Comparison of ENCODE assay signal across 22 mouse cellular contexts in the genomic region with DNA sequence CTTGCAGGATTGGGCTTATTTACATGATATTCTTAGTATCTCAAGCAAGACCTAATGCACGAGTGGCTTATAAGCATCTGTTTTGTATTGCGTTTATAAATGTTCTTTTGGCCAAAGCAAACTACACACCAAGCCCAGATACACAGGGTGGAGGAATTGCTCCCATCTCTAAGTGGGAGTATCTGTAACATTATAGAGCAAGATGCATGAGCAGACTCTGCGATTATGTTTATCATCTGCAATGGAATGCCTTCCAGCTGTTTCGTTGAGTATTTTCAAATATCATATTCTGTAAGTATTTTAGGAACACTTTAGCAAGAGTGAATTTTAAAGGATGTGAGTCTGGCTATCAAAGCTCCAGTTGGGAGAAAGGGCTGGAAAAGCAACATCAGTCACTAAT. TPM values are rescaled to one million over a fixed set of nuclear protein-coding genes. Genes with fewer than 3 reads are reported as not detected.
A peak's percentile ranks its signal among the peaks of the same experiment; 100 is the strongest.
DNase-seq lines count a peak whose midpoint lies in the region; ATAC-seq and TF ChIP-seq lines count a peak whose summit lies in the region.
"Had no signal": no experiment of that assay in that cellular context is flagged by ENCODE, and none has a peak within 500 bp of the region (broad histone marks: within the 10 kb centered on the region; RNA-seq: fewer than 3 reads in every experiment).

No protein-coding gene starts in this region.

- ATAC-seq in limb, embryonic 14.5 days (ENCODE audit: low FRiP score, low read depth): no peak
- ATAC-seq in lung, embryonic 15.5 days (ENCODE audit: borderline replicate concordance, extremely low read depth, low FRiP score, low TSS enrichment): peak; percentile 74; the same call in 1 of the 2 replicates
- peak; percentile 65 for ATAC-seq in lung, postnatal 0 days
- ATAC-seq: forebrain, embryonic 14.5 days; forebrain, embryonic 16.5 days had no signal

- TF ChIP-seq CTCF in lung, postnatal 0 days (IDR thresholded peaks at IDR 0.05): no peak

- no peak overlapping the region for H3K9ac ChIP-seq in limb, embryonic 14.5 days (ENCODE audit: low read depth, low read length, severe bottlenecking)
- H3K9ac ChIP-seq in lung, embryonic 15.5 days: no peak overlapping the region
- H3K9ac ChIP-seq in lung, postnatal 0 days (replicated peaks; ENCODE audit: low read depth): no peak overlapping the region
- H3K9ac ChIP-seq: embryonic facial prominence, embryonic 12.5 days; embryonic facial prominence, embryonic 15.5 days; forebrain, embryonic 12.5 days had no signal

- no peaks in the 10 kb centered on the region for H3K36me3 ChIP-seq in limb, embryonic 14.5 days (ENCODE audit: control insufficient read depth, insufficient read depth, low read length)
- H3K36me3 ChIP-seq in limb, embryonic 10.5 days: no peaks in the 10 kb centered on the region
- no peaks in the 10 kb centered on the region for H3K36me3 ChIP-seq in lung, embryonic 15.5 days
- no peaks in the 10 kb centered on the region for H3K36me3 ChIP-seq in lung, postnatal 0 days (ENCODE audit: insufficient read depth, low read length)
- H3K36me3 ChIP-seq: embryonic facial prominence, embryonic 12.5 days; embryonic facial prominence, embryonic 15.5 days; forebrain, embryonic 10.5 days; forebrain, embryonic 12.5 days had no signal

- H3K27ac ChIP-seq in limb, embryonic 14.5 days (replicated peaks; ENCODE audit: low read depth, low read length): no peak overlapping the region
- no peak overlapping the region for H3K27ac ChIP-seq in limb, embryonic 10.5 days
- H3K27ac ChIP-seq in lung, embryonic 15.5 days: peak overlapping the region; percentile 19; the same call in 1 of the 2 replicates
- H3K27ac ChIP-seq in lung, postnatal 0 days (ENCODE audit: low read length): no peak overlapping the region
- H3K27ac ChIP-seq: embryonic facial prominence, embryonic 12.5 days; embryonic facial prominence, embryonic 15.5 days; forebrain, embryonic 10.5 days; forebrain, embryonic 12.5 days had no signal

- no peak overlapping the region for H3K4me2 ChIP-seq in limb, embryonic 14.5 days (replicated peaks; ENCODE audit: low read depth, low read length, severe bottlenecking)
- no peak overlapping the region for H3K4me2 ChIP-seq in lung, embryonic 15.5 days
- H3K4me2 ChIP-seq in lung, postnatal 0 days (replicated peaks; ENCODE audit: low read depth, low read length): no peak overlapping the region
- H3K4me2 ChIP-seq: embryonic facial prominence, embryonic 12.5 days; embryonic facial prominence, embryonic 15.5 days; forebrain, embryonic 12.5 days had no signal

- WGBS in limb, embryonic 14.5 days: 85% methylated on average over 4 of the region's 4 CpGs
- WGBS in limb, embryonic 10.5 days: 92% methylated on average over 4 of the region's 4 CpGs
- WGBS in lung, embryonic 15.5 days: 40% methylated on average over 4 of the region's 4 CpGs
- WGBS in lung, postnatal 0 days: 66% methylated on average over 4 of the region's 4 CpGs

- H3K27me3 ChIP-seq in limb, embryonic 14.5 days (ENCODE audit: control insufficient read depth, insufficient read depth, low read length): no peaks in the 10 kb centered on the region
- no peaks in the 10 kb centered on the region for H3K27me3 ChIP-seq in limb, embryonic 10.5 days (ENCODE audit: low read depth, poor library complexity, severe bottlenecking)
- no peaks in the 10 kb centered on the region for H3K27me3 ChIP-seq in lung, embryonic 15.5 days
- no peaks in the 10 kb centered on the region for H3K27me3 ChIP-seq in lung, postnatal 0 days (replicated peaks; ENCODE audit: insufficient read depth, low read length)
- H3K27me3 ChIP-seq: embryonic facial prominence, embryonic 12.5 days; embryonic facial prominence, embryonic 15.5 days; forebrain, embryonic 12.5 days had no signal

- H3K4me1 ChIP-seq in limb, embryonic 14.5 days (ENCODE audit: control insufficient read depth, insufficient read depth, low read length): no peaks in the 10 kb centered on the region
- no peaks in the 10 kb centered on the region for H3K4me1 ChIP-seq in limb, embryonic 10.5 days
- 0 out of 2 replicates have a peak, but pooled peaks cover 3% of the 10 kb centered on the region for H3K4me1 ChIP-seq in lung, embryonic 15.5 days
- no peaks in the 10 kb centered on the region for H3K4me1 ChIP-seq in lung, postnatal 0 days (ENCODE audit: insufficient read depth, low read depth, low read length)
- H3K4me1 ChIP-seq: embryonic facial prominence, embryonic 12.5 days; embryonic facial prominence, embryonic 15.5 days; forebrain, embryonic 10.5 days; forebrain, embryonic 12.5 days had no signal

- TF ChIP-seq EP300 in lung, postnatal 0 days (IDR thresholded peaks at IDR 0.05): no peak

- H3K4me3 ChIP-seq in limb, embryonic 14.5 days (replicated peaks; ENCODE audit: low read length): no peak overlapping the region
- H3K4me3 ChIP-seq in limb, embryonic 10.5 days: no peak overlapping the region
- H3K4me3 ChIP-seq in lung, embryonic 15.5 days: no peak overlapping the region
- no peak overlapping the region for H3K4me3 ChIP-seq in lung, postnatal 0 days (ENCODE audit: low read depth, low read length)
- H3K4me3 ChIP-seq: embryonic facial prominence, embryonic 12.5 days; embryonic facial prominence, embryonic 15.5 days; erythroblast, embryonic 14.5 days; forebrain, embryonic 10.5 days; forebrain, embryonic 12.5 days had no signal

- TF ChIP-seq POLR2A in limb, embryonic 14.5 days (IDR thresholded peaks at IDR 0.05; ENCODE audit: borderline replicate concordance, extremely low read depth, insufficient read depth, insufficient read length): no peak

- no peaks in the 10 kb centered on the region for H3K9me3 ChIP-seq in limb, embryonic 14.5 days (ENCODE audit: control insufficient read depth, low read length)
- no peaks in the 10 kb centered on the region for H3K9me3 ChIP-seq in limb, embryonic 10.5 days (replicated peaks)
- H3K9me3 ChIP-seq in lung, embryonic 15.5 days: no peaks in the 10 kb centered on the region
- no peaks in the 10 kb centered on the region for H3K9me3 ChIP-seq in lung, postnatal 0 days (ENCODE audit: low read length)
- H3K9me3 ChIP-seq: embryonic facial prominence, embryonic 12.5 days; embryonic facial prominence, embryonic 15.5 days; forebrain, embryonic 10.5 days; forebrain, embryonic 12.5 days had no signal

- peak; percentile 20 for DNase-seq in limb, embryonic 14.5 days (ENCODE audit: low spot score)
- DNase-seq in limb, embryonic 10.5 days (ENCODE audit: low spot score): no peak
- DNase-seq in lung, postnatal 36 days: no peak
- peak; percentile 57 for DNase-seq in lung, postnatal 0 days (ENCODE audit: low spot score)
- DNase-seq in lung, postnatal 25 days (ENCODE audit: low spot score): no peak
- DNase-seq: adrenal gland, postnatal 10 days; adrenal gland, postnatal 25 days; cerebellum, adult 11 months; cerebellum, adult 18-20 months; cerebellum, adult 8-10 months; cerebellum, adult 9-11 months; cerebellum, postnatal 14 days; cerebellum, postnatal 36 days; embryo, embryonic 11 days had no signal

RNA-seq across cellular contexts. Expression of gene Hmgcll1, which starts 25.2 kb away (rescaled TPM):
- 2.8 and 3.6 TPM in 2 replicates for polyA plus RNA-seq in limb, embryonic 14.5 days (2012; rRNA removed)
- polyA plus RNA-seq in limb, embryonic 14.5 days (2014; fragmentation: Nextera tagmentation; extraction: Ambion mirVana): 3.3 and 3.4 TPM in 2 replicates
- polyA plus RNA-seq in limb, embryonic 10.5 days (2016; fragmentation: Nextera tagmentation; extraction: Ambion mirVana): 2.9 and 5.7 TPM in 2 replicates
- 8.8 and 9.9 TPM in 2 replicates for polyA plus RNA-seq in lung, embryonic 15.5 days (2015; fragmentation: Nextera tagmentation; extraction: Ambion mirVana)
- polyA plus RNA-seq in lung, postnatal 0 days (2015; fragmentation: Nextera tagmentation; extraction: Ambion mirVana): 4.7 and 5.7 TPM in 2 replicates
- polyA plus RNA-seq: erythroblast, embryonic 14.5 days had no signal

Comparison
In these comparisons a context has a peak if more than half of its experiments do, and no peak if none do; other contexts are left out.
1. DNase-seq: peak in limb, embryonic 14.5 days (single experiment) and lung, postnatal 0 days (single experiment); none in limb, embryonic 10.5 days (single experiment), lung, postnatal 36 days (single experiment) and lung, postnatal 25 days (single experiment).